Mouse (Mus musculus): ENCODE results near the gene Nectin2. TPM values are rescaled to one million over a fixed set of nuclear protein-coding genes. Genes with fewer than 3 reads are reported as not detected.

Gene Nectin2
- total RNA-seq, 2 experiments from 2014 or later = 7.9 to 8.2 TPM

- intact Hi-C loops (cut with DNase I) = no loop called here
- Histone ChIP-seq H3K4me3 (no peak overlapping the region), H3K27ac (no peak overlapping the region)
- no peak for DNase-seq (ENCODE audit: extremely low spot score in 1 of 2, low spot score in 2 of 2)
- no peak for TF ChIP-seq CTCF (IDR thresholded peaks at IDR 0.05)
Observed at GRCm38 (mm10) chr7:19764581-19764980, 14.3 kb upstream of the Nectin2 start.

GRCm38 (mm10) chr7:19763829-19764477, 13.7 kb upstream of the Nectin2 start:
- Histone ChIP-seq H3K27ac (no peak overlapping the region), H3K4me3 (no peak overlapping the region)
- intact Hi-C loops (cut with DNase I) = no loop called here
- DNase-seq (ENCODE audit: extremely low spot score in 1 of 2, low spot score in 2 of 2) = no peak
- TF ChIP-seq CTCF (IDR thresholded peaks at IDR 0.05) = no peak

- H3K27ac ChIP-seq = no peak overlapping the region
- DNase-seq (ENCODE audit: extremely low spot score in 1 of 2, low spot score in 2 of 2) = no peak
- intact Hi-C loops (cut with DNase I) = no loop called here
- no peak overlapping the region for H3K4me3 ChIP-seq
- TF ChIP-seq CTCF (IDR thresholded peaks at IDR 0.05) = no peak
Observed at GRCm38 (mm10) chr7:19762283-19762682, 12.0 kb upstream of the Nectin2 start.

- no peak for DNase-seq (ENCODE audit: extremely low spot score in 1 of 2, low spot score in 2 of 2)
- intact Hi-C loops (cut with DNase I) = no loop called here
- no peak for TF ChIP-seq CTCF (IDR thresholded peaks at IDR 0.05)
- H3K27ac ChIP-seq = no peak overlapping the region
- H3K4me3 ChIP-seq = no peak overlapping the region
Observed at GRCm38 (mm10) chr7:19760021-19760420, 9.7 kb upstream of the Nectin2 start.

GRCm38 (mm10) chr7:19758623-19759022, 8.3 kb upstream of the Nectin2 start:
- TF ChIP-seq CTCF (IDR thresholded peaks at IDR 0.05) = no peak
- intact Hi-C loops (cut with DNase I) = no loop called here
- H3K4me3 ChIP-seq = no peak overlapping the region

GRCm38 (mm10) chr7:19755851-19756786, 5.8 kb upstream of the Nectin2 start:
- H3K4me3 ChIP-seq = no peak overlapping the region
- peak overlapping the region; percentile 56; the same call in 1 of the 2 replicates for H3K27ac ChIP-seq
- TF ChIP-seq CTCF (IDR thresholded peaks at IDR 0.05) = no peak
- intact Hi-C loops (cut with DNase I) = no loop called here
- DNase-seq (ENCODE audit: extremely low spot score in 1 of 2, low spot score in 2 of 2) = no peak

More at GRCm38 (mm10) chr7:19758623-19759022, 8.3 kb upstream of the Nectin2 start:
- DNase-seq (ENCODE audit: extremely low spot score in 1 of 2, low spot score in 2 of 2) = no peak
- H3K27ac ChIP-seq = no peak overlapping the region

- intact Hi-C loops (cut with DNase I) = no loop called here
Observed at GRCm38 (mm10) chr7:19755008-19755407, 4.7 kb upstream of the Nectin2 start.

GRCm38 (mm10) chr7:19754065-19754464, 3.8 kb upstream of the Nectin2 start:
- H3K4me3 ChIP-seq = no peak overlapping the region
- TF ChIP-seq CTCF (IDR thresholded peaks at IDR 0.05) = no peak
- H3K27ac ChIP-seq = no peak overlapping the region
- intact Hi-C loops (cut with DNase I) = no loop called here
- DNase-seq (ENCODE audit: extremely low spot score in 1 of 2, low spot score in 2 of 2) = no peak

More at GRCm38 (mm10) chr7:19755008-19755407, 4.7 kb upstream of the Nectin2 start:
- TF ChIP-seq CTCF (IDR thresholded peaks at IDR 0.05) = peak; percentile 3
- Histone ChIP-seq H3K4me3 (no peak overlapping the region), H3K27ac (no peak overlapping the region; the same call in 1 of the 2 replicates)
- DNase-seq (ENCODE audit: extremely low spot score in 1 of 2, low spot score in 2 of 2) = no peak

GRCm38 (mm10) chr7:19753587-19753986, 3.3 kb upstream of the Nectin2 start:
- intact Hi-C loops (cut with DNase I) = no loop called here
- TF ChIP-seq CTCF (IDR thresholded peaks at IDR 0.05) = no peak; the same call in 1 of the 2 replicates
- DNase-seq (ENCODE audit: extremely low spot score in 1 of 2, low spot score in 2 of 2) = no peak
- Histone ChIP-seq H3K27ac (no peak overlapping the region), H3K4me3 (no peak overlapping the region)

GRCm38 (mm10) chr7:19752652-19753051, 2.4 kb upstream of the Nectin2 start:
- Histone ChIP-seq H3K27ac (no peak overlapping the region), H3K4me3 (no peak overlapping the region)
- DNase-seq (ENCODE audit: extremely low spot score in 1 of 2, low spot score in 2 of 2) = no peak
- peak; percentile 36; the same call in 1 of the 2 replicates for TF ChIP-seq CTCF (IDR thresholded peaks at IDR 0.05)
- intact Hi-C loops (cut with DNase I) = no loop called here

GRCm38 (mm10) chr7:19751070-19751383, 744 bp upstream of the Nectin2 start:
- intact Hi-C loops (cut with DNase I) = no loop called here
- DNase-seq (ENCODE audit: extremely low spot score in 1 of 2, low spot score in 2 of 2) = no peak
- Histone ChIP-seq H3K4me3 (no peak overlapping the region), H3K27ac (no peak overlapping the region)
- TF ChIP-seq CTCF (IDR thresholded peaks at IDR 0.05) = no peak
